Mouse (Mus musculus): Measurements from ENCODE around the gene Eid1. TPM values are rescaled to one million over a fixed set of nuclear protein-coding genes. Genes with fewer than 3 reads are reported as not detected.

Eid1 gene
- total RNA-seq (2017): 66.5 and 74.0 TPM in 2 replicates

GRCm38 (mm10) chr2:125672957-125673631, at the start of gene Eid1:
Gene Eid1 (plus strand): TSS chr2:125673095.
- ATAC-seq (ENCODE audit: extremely low read depth, insufficient number of reproducible peaks, low FRiP score, poor library complexity, severe bottlenecking): peak; percentile 76

- ATAC-seq (ENCODE audit: extremely low read depth, insufficient number of reproducible peaks, low FRiP score, poor library complexity, severe bottlenecking): no peak
Observed at GRCm38 (mm10) chr2:125623211-125623610, 49.7 kb upstream of the Eid1 start.

GRCm38 (mm10) chr2:125624127-125624685, 48.7 kb upstream of the Eid1 start:
- no peak for ATAC-seq (ENCODE audit: extremely low read depth, insufficient number of reproducible peaks, low FRiP score, poor library complexity, severe bottlenecking)

- ATAC-seq (ENCODE audit: extremely low read depth, insufficient number of reproducible peaks, low FRiP score, poor library complexity, severe bottlenecking): peak; percentile 98
Observed at GRCm38 (mm10) chr2:125624837-125625351, 48.0 kb upstream of the Eid1 start, which contains the start of gene Cep152. Gene Cep152 (minus strand): TSS chr2:125625113.

- ATAC-seq (ENCODE audit: extremely low read depth, insufficient number of reproducible peaks, low FRiP score, poor library complexity, severe bottlenecking): no peak
Observed at GRCm38 (mm10) chr2:125626536-125626935, 46.4 kb upstream of the Eid1 start.

DNA sequence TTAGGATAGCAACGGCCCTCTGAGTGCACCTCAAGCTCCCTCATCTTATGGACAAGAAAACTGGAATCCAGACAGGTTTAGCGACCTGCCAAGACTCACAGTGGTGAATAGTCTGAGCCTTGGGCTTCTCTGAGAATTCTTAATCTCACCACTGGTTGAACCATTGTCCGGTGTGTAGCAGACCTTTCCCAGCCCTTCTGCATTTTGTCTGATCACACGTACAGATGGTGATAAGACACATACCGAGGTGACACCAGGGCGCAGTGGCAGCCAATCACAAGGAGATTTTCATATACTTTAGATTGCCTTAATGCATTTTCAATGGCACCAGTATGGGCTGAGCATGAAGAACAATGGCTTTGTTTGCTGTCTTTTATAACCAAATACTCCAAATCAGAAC, 44.4 kb upstream of the Eid1 start:
- no peak for ATAC-seq (ENCODE audit: extremely low read depth, insufficient number of reproducible peaks, low FRiP score, poor library complexity, severe bottlenecking)

DNA sequence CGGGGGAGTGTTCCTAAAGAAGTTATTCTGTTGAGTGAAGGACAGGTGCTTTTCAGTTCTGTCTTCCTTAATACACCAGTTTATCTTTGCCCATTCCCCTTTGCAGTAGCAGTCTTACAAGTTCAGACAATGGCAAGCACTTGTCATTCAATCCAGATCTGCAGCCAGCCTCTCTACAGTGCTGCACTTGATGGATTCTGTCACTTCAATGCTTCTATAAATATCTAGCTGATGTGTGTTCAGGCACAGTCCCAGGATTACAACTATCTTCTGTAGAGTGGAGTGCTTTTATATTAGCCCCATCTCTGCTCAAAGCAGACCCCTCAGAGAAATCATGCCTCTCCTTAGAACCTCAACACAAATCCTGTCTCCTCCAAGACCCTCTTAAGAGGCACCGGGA, 42.9 kb upstream of the Eid1 start:
- ATAC-seq (ENCODE audit: extremely low read depth, insufficient number of reproducible peaks, low FRiP score, poor library complexity, severe bottlenecking): no peak

DNA sequence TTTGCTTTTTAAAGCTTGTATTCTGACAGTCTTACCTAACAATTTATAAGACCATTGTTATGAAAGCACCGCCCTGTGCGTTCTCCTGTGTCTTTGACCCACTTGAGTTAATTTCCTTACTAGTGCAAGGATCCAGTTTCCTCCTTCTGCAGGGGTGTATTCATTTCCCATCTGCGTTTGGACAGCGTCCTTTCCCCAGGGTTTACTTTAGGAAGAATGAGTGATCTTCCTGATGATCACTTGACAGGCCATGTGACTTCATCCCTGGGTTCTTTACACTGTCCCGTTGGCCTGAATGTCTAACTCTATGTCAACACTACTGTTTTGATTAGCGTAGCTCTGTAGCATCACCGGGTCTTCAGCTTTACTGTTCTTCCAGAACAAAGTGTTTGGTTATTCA, 35.6 kb upstream of the Eid1 start:
- ATAC-seq (ENCODE audit: extremely low read depth, insufficient number of reproducible peaks, low FRiP score, poor library complexity, severe bottlenecking): no peak

- no peak for ATAC-seq (ENCODE audit: extremely low read depth, insufficient number of reproducible peaks, low FRiP score, poor library complexity, severe bottlenecking)
Observed at GRCm38 (mm10) chr2:125644912-125645311, 28.0 kb upstream of the Eid1 start.

- no peak for ATAC-seq (ENCODE audit: extremely low read depth, insufficient number of reproducible peaks, low FRiP score, poor library complexity, severe bottlenecking)
Observed at GRCm38 (mm10) chr2:125650038-125650437, 22.9 kb upstream of the Eid1 start.

DNA sequence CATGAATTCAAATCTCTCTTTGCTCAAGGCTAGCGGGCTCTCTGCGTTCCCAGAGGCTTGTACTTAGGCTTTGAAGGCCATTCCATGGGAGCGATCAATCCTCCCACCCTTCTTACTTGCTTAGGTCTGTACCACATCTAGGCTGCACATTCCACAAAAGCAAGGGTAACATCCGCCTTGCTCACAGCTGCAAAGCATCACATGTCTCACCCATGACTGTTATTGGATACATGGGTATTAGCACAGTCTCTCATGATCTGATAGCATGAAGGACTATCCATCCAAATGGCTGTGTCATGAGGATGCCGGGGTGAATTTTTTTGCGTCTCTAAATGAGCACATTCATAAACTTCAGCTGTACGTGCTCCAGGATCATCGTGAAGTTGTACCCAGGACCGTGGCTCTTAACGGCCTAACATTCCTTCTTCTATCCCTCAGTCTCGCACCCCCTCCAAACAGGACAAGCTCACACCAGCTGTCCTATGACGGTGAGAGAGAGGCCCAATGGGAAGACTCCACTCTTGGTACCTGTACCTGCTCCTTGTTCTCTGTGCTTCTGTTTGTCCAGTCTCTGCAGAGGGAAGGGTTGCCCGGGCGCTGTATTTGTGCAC, 22.0 kb upstream of the Eid1 start:
- ATAC-seq (ENCODE audit: extremely low read depth, insufficient number of reproducible peaks, low FRiP score, poor library complexity, severe bottlenecking): no peak

DNA sequence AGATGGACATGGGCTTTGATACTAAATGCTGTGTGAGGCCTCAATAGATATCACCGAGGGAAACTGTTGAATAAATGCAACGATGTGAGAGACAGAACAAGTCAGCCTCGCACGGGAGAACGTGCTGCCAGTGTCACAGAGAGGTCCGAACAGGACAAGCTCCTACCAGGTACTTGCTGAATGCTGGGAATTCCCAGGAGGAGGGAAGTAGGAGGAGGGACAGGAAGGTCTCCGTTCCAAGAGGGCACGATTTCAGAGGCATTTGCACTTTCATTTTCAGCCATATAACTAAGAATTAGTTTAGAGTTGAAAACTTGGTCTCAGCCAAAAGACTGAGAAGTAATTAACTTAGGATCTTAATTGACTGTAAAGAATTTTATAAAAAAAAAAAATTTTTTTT, 21.3 kb upstream of the Eid1 start:
- no peak for ATAC-seq (ENCODE audit: extremely low read depth, insufficient number of reproducible peaks, low FRiP score, poor library complexity, severe bottlenecking)

DNA sequence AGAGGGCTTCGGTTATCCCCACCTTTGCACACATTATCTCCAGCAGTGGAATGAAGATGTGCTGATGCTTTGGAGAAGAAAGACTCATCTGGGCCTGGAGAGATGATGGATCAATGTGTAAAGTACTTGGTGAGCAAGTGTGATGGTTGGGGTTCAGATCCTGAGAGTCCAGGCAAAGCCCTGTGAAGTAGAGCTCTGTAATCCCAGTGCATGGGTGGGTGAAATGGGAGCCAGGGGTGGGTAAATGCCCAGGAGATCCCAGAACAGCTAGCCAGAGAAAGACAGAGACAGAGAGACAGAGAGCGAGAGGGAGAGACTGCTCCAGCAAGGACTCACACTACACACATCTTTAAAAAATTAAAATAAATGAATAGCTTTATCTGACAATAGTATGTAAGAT, 19.6 kb upstream of the Eid1 start:
- ATAC-seq (ENCODE audit: extremely low read depth, insufficient number of reproducible peaks, low FRiP score, poor library complexity, severe bottlenecking): no peak

DNA sequence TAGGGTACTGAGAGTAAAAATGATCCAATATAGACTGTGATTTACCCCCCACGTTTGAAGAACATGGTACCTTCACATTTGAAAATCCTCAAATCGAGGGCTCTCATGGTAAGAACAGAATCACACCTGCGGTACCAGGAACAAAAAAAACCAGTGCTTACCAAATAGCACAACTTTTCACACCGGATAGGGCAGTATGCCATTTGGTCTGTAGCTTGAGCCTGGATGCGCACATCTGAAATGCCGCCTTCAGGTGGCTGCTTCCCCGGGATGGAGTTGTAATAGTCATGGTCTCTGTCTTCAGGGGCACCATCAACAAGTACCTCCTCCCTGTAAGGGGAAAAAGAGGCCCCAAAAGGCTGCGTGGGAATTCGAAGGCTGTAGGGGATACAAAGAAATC, 17.5 kb upstream of the Eid1 start:
- ATAC-seq (ENCODE audit: extremely low read depth, insufficient number of reproducible peaks, low FRiP score, poor library complexity, severe bottlenecking): no peak

DNA sequence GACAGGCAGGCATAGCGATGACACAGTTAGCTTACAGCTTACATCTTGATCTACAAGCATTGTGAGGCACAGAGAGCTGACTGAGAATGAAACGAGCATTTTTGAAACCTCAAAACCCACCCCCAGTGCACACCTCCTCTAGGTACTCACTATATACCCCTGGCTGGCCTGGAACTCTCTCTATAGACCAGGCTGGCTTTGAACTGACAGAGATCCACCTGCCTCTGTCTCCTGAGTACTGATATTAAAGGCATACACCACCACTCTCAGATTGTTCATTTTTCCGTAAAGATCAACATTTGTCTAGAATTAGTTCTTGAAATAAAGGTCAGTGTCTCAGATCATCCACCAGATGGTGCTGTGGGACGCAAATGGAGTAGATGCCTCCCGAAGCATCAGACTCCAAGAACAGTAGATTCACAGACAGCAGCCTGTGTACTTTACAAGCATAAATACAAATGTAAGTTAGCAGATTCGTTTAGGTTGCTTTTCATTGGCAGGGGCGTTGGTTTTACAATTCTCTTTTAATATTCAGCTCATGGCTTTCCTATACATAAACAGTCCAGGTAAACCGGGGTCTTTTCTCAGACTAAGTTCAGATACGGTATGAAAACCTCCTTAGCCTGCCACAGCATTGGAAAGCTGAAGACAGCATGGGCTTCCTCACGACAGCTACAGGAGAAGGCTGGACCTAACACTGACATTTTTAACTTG, 12.9 kb upstream of the Eid1 start:
- peak; percentile 89 for ATAC-seq (ENCODE audit: extremely low read depth, insufficient number of reproducible peaks, low FRiP score, poor library complexity, severe bottlenecking)

DNA sequence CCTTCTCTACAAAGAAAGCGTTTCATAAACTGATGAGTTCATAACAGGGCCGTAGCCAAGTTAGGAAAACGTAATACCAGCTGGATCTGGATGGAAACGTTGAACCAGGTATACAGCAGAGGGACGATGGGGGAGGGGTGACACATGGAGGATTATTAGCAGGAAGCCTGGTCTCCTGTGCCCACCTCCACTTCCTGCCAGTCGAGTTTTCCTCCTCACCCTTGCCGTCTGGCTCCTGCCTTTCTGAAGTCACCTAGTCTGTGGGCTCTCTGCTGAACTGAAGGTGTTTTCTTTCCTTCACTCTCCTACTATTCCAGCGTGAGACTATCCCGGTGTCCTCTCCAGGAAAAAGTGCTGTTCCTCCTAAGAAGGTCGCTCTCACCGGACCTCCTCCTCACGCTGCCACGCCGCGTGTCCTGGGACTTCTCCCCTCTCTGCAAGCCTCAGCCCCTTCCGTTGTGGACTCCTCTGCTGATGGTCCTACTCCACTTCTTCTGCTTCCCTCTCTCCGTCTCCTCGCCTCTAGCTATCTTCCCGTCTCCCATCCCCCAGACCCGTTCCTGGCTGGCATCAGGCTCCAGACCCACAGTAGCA, 12.3 kb upstream of the Eid1 start:
- no peak for ATAC-seq (ENCODE audit: extremely low read depth, insufficient number of reproducible peaks, low FRiP score, poor library complexity, severe bottlenecking)

DNA sequence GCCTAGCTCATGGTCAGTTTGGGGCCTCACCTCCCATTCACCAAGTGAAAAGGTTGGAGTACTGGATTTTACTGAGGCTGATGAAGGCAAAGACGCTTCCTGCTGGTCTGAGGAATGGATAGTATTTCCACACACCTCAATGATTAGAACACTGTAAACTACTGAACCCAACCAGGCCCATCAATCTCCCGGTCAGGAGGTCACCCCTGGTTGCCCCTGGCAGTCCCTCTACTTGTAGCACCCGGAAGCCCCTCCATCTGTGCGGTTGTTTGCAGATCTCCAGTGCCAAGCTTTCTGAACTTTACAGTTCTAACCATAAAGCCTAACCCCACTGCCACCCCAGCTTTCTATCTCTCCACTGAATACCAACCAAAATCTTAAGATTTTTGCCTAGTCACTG, 11.7 kb upstream of the Eid1 start:
- ATAC-seq (ENCODE audit: extremely low read depth, insufficient number of reproducible peaks, low FRiP score, poor library complexity, severe bottlenecking): no peak

- no peak for ATAC-seq (ENCODE audit: extremely low read depth, insufficient number of reproducible peaks, low FRiP score, poor library complexity, severe bottlenecking)
Observed at GRCm38 (mm10) chr2:125662517-125662916, 10.4 kb upstream of the Eid1 start.

DNA sequence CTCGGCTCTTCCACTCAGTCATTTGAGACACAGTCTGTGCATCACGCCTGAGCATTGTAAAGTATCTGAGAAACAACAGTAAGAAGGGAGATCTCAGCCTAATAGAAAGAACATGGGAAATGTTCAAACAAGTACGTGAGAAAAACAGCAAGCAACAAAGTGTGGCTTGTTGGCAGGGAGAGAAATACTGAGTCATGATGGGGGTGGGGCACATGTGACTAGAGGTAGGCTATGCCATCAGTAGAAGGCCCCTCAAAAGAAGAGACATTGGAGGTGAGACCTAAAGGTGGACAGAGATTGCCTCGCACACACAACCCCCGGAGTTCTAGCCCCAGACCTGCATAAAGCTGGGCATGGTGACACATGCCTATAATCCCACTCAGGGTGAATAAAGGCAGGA, 7.7 kb upstream of the Eid1 start:
- ATAC-seq (ENCODE audit: extremely low read depth, insufficient number of reproducible peaks, low FRiP score, poor library complexity, severe bottlenecking): no peak
